Mouse (Mus musculus) heart, embryonic 12.5 days (tissue): ENCODE data around the gene Eif4b. TPM values are rescaled to one million over a fixed set of nuclear protein-coding genes. Genes with fewer than 3 reads are reported as not detected.

ENCODE experiments used
- ATAC-seq: fragments of 200-750 bp; cut with Nextera tagmentation; 2 replicates; pipeline ENCODE4 v1.8.0; 2017; ENCODE audit warnings: moderate TSS enrichment, moderate library complexity; ENCODE audit not compliant: insufficient number of reproducible peaks, low FRiP score
- H3K27ac ChIP-seq: fragments of 300-500 bp; sonication (generic); 2 replicates; pipeline ENCODE4 v1.5.1; 2016; ENCODE audit warnings: mild to moderate bottlenecking, moderate library complexity; ENCODE audit not compliant: poor library complexity, severe bottlenecking
- H3K27me3 ChIP-seq: fragments of 300-500 bp; sonication (generic); replicated peaks from 2 replicates; pipeline ENCODE4 v1.6.1; 2016; ENCODE audit warnings: mild to moderate bottlenecking, moderate library complexity
- H3K36me3 ChIP-seq: fragments of 300-500 bp; sonication (generic); 2 replicates; pipeline ENCODE4 v1.6.1; 2016; ENCODE audit warnings: mild to moderate bottlenecking, moderate library complexity
- H3K4me1 ChIP-seq: fragments of 300-500 bp; sonication (generic); replicated peaks from 2 replicates; pipeline ENCODE4 v1.6.1; 2016; ENCODE audit warnings: mild to moderate bottlenecking
- H3K4me2 ChIP-seq: fragments of 300-500 bp; sonication (generic); 2 replicates; pipeline ENCODE4 v1.6.1; 2016; ENCODE audit warnings: mild to moderate bottlenecking, moderate library complexity
- H3K4me3 ChIP-seq: fragments of 300-500 bp; sonication (generic); 2 replicates; pipeline ENCODE4 v1.5.1; 2016; ENCODE audit warnings: mild to moderate bottlenecking
- H3K9ac ChIP-seq: fragments of 300-500 bp; sonication (generic); 2 replicates; pipeline ENCODE4 v1.6.1; 2016; ENCODE audit warnings: mild to moderate bottlenecking, moderate library complexity
- H3K9me3 ChIP-seq: fragments of 300-500 bp; sonication (generic); replicated peaks from 2 replicates; pipeline ENCODE4 v1.6.1; 2016; ENCODE audit warnings: mild to moderate bottlenecking, moderate library complexity
- WGBS: fragments of 180-500 bp; shearing (Covaris S2); methylation state at CpG from one replicate; pipeline ENCODE4 v1.1.7; 2016; 5-methylcytosine and 5-hydroxymethylcytosine counted together
- polyA plus RNA-seq: library from polyadenylated mRNA; unstranded; fragments of >200 nt; fragmentation: Nextera tagmentation; extraction: Ambion mirVana; gene quantifications from 2 replicates; pipeline ENCODE4 v1.2.1, GENCODE M21; 2016

Eif4b gene
- polyA plus RNA-seq, 1 experiment from 2014 or later, result 80.2 TPM

DNA sequence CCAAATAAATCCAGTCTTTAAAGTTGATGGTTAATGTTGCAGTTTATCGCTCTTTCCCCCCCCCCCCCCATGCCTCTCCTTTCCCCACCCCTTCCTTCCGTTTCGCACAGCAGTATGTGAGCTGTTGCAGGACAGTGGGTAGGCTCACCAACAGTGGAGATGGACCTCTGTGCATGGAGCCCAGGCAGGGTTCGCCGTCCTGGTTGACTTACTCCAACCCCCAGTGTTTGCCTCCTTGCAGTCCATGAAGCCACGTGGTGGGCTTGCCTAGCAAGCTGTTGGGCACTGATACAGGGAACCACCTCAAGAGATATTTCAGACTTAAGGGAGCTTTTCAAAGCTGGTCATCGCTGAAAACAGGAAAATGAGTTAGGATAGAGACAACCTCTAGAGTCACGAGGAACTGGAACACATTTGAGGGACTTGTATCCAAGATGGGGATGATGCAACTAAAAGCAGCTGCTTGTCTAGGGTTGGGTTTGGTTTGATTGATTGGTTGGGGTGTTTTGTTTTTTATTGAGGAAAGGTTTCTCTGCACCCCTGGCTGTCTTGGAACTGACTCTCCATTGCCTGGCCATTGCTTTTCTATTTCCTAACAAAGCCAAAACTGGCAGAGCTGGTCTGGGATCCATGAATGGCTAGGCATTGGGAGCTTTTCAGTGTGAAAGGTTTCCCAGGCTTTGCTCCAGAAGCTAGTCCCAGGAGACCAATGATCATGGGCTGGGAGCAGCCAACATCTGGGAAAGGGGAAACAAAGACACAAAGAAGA lies 23.8 kb downstream of the Eif4b start:
- WGBS, result 68% methylated on average over 8 of the region's 8 CpGs
- H3K27me3 ChIP-seq, result no peaks in the 10 kb centered on the region
- H3K36me3 ChIP-seq, result peaks cover 57% of the 10 kb centered on the region
- no peak overlapping the region for H3K4me2 ChIP-seq
- H3K27ac ChIP-seq, result no peak overlapping the region; the same call in 1 of the 2 replicates
- no peak for ATAC-seq
- no peak overlapping the region for H3K9ac ChIP-seq
- H3K9me3 ChIP-seq, result no peaks in the 10 kb centered on the region
- H3K4me3 ChIP-seq, result no peak overlapping the region
- peaks cover 50% of the 10 kb centered on the region for H3K4me1 ChIP-seq

DNA sequence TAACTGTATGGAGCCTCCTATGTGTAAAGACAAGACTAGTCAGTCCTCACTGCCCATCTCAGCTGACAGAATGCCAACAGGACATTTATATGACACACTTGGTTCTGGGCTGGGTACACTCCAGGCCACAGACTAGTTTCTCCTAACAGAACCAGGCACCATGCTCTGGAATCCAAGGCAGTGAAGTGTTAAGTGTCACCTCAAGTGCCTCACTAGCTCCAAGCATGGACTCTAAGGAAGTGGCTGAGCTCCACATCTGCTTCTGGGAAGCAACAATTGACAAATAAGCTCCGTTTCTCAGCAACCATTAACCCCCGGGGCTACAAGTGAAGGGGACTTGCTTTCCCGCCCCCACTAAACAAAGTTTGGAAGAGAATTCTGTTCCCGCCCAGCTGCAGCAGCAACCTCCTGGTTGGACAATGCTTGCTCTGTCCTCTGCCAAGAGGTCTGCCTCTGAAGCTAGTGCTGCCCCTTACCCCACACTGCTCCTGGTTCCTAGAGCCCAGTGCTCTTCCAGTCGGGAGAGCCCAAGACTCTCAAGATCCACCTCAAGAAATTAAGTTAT lies 24.5 kb downstream of the Eif4b start:
- Histone ChIP-seq H3K36me3 (peaks cover 49% of the 10 kb centered on the region), H3K9me3 (no peaks in the 10 kb centered on the region), H3K4me1 (peaks cover 57% of the 10 kb centered on the region), H3K9ac (no peak overlapping the region), H3K27ac (no peak overlapping the region; the same call in 1 of the 2 replicates), H3K4me2 (no peak overlapping the region), H3K27me3 (no peaks in the 10 kb centered on the region), H3K4me3 (no peak overlapping the region)
- WGBS, result 43% methylated on average over 5 of the region's 5 CpGs
- no peak for ATAC-seq

DNA sequence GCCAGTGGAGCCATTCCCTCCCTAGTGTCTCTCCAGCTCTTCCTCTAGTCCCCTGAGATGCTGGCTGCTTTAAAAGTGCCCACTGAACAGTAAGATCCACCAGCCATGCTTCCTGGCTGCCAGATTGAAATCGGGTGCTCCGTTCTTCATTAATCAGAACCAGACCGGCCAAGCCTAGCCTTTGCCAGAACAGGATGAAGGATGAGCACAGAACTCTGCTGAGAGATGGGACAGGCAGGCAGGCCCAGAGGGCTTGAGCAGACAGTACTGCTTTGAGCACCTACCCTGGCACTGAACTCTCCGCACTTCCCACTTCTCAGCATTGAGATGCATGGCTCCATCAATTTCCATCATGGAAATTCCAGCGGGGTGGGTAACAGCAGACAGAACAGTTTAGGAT lies 25.7 kb downstream of the Eif4b start:
- Histone ChIP-seq H3K9ac (peak overlapping the region; percentile 19; the same call in 1 of the 2 replicates), H3K9me3 (no peaks in the 10 kb centered on the region), H3K27me3 (no peaks in the 10 kb centered on the region), H3K4me2 (peak overlapping the region; percentile 77), H3K36me3 (peaks cover 38% of the 10 kb centered on the region), H3K27ac (peak overlapping the region; percentile 94; the same call in 1 of the 2 replicates), H3K4me3 (0 out of 2 replicates have a peak overlapping the region, but pooled peaks have one; percentile 52), H3K4me1 (peaks cover 69% of the 10 kb centered on the region)
- no peak for ATAC-seq
- 41% methylated on average over 5 of the region's 5 CpGs for WGBS

DNA sequence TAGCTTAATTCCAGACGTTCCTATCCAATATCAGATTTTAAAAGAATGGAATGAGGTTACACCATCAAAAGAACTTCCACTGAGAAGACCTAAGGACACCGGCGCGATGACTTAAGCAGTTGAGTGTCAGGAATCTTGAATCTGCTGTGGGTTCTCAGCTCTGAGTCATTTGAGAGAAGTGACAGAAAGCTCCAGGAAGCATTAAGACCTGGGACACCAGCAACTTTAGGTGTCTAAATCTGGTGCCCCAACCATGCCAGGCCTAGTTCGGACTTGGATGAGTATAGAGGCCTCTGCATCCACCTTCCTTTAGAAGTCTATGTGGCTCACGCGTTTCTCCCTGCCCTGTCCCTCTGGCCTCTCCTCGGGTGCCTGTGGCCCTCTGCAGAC lies 26.2 kb downstream of the Eif4b start:
- H3K36me3 ChIP-seq, result peaks cover 33% of the 10 kb centered on the region
- WGBS, result 14% methylated on average over 8 of the region's 8 CpGs

DNA sequence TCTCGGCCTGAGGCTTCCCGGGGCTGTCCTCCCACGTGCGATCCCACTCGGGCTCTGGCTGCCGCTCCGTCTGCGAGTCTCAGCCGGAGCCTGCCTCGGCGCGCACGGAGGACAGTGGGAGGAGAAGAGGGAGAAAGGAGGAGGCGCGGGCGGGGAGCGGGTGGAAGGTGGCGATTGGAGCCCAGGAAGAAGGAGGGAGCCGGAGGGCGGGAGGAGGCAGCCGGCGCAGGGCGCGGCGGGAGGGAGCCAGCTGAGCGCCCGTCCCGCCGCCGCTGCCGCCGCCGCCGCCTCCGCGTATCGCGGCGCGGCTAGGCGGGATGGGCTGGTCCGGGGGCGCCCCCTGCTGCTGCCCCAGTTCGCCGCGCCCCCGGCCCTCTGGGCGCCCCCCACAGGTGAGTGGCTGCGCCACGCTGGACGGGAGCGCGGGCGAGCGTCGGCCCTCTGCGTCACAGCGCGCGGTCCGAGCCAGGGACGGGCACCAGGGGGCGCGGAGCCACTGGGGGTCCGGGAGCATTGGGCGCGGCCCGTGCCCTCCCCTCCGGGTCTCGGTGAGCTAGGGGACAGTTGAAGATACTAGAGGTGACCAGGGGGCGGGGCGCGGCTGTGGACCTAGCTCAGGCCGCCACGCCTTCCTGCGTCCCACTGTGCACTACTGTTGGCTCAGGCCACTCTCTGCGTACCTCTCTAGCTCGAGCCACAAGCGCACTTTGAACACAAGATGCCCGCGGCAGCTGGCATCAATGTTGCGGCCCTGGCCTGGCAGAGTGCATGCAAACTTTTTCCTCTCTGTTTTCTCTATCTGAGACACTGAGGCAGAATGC lies 26.8 kb downstream of the Eif4b start, which contains the start of gene Tns2:
Tns2 (plus strand) TSS at position 253 of the 821 bp plus-strand sequence.
- peak; percentile 70 for ATAC-seq
- Histone ChIP-seq H3K4me3 (peak within 1 kb of the TSS; percentile 52), H3K4me1 (peaks cover 79% of the 10 kb centered on the region), H3K4me2 (peak within 1 kb of the TSS; percentile 77), H3K9ac (peak within 1 kb of the TSS; percentile 75), H3K27me3 (no peaks in the 10 kb centered on the region), H3K9me3 (no peaks in the 10 kb centered on the region), H3K36me3 (peaks cover 27% of the 10 kb centered on the region), H3K27ac (peak within 1 kb of the TSS; percentile 94)
- WGBS, result under 1% methylated on average over 78 of the region's 82 CpGs

More for the DNA sequence above, 26.2 kb downstream of the Eif4b start:
- Histone ChIP-seq H3K9me3 (no peaks in the 10 kb centered on the region), H3K27me3 (no peaks in the 10 kb centered on the region), H3K4me3 (peak overlapping the region; percentile 52), H3K27ac (peak overlapping the region; percentile 94), H3K9ac (peak overlapping the region; percentile 75), H3K4me2 (peak overlapping the region; percentile 77), H3K4me1 (peaks cover 74% of the 10 kb centered on the region)
- no peak for ATAC-seq

DNA sequence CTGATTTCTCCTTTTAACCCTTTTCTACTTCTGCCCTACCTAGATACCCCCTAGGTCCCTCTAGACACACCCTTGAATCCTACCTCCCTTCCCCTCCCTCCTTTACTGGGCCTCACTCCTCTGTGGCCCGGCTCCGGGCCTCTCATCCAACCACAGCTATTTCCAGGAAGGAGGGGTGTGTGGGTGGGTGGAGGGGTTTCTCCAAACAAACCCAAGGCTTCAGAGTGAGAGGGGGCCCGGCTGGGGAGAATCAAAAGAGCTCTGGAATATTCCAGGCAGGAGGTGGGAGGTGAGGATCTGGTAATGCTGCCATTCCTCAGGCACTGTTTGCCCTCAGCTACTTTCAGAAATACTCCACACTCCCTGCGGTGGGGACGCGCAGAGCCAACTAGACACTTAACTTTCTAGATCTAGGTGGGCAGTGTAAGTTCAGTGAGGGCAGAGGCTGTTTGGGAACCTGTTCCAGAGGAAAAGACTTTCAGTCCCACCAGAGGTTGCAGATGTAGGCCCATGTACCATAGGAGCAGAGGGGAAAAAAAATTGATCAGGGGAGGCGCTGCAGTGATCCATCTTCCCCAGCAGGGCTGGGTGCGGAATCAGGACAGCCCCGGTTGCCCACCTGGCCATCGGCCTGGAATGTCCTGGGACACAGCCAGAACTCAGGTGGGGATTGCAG lies 27.6 kb downstream of the Eif4b start:
- 23% methylated on average over 10 of the region's 10 CpGs for WGBS

DNA sequence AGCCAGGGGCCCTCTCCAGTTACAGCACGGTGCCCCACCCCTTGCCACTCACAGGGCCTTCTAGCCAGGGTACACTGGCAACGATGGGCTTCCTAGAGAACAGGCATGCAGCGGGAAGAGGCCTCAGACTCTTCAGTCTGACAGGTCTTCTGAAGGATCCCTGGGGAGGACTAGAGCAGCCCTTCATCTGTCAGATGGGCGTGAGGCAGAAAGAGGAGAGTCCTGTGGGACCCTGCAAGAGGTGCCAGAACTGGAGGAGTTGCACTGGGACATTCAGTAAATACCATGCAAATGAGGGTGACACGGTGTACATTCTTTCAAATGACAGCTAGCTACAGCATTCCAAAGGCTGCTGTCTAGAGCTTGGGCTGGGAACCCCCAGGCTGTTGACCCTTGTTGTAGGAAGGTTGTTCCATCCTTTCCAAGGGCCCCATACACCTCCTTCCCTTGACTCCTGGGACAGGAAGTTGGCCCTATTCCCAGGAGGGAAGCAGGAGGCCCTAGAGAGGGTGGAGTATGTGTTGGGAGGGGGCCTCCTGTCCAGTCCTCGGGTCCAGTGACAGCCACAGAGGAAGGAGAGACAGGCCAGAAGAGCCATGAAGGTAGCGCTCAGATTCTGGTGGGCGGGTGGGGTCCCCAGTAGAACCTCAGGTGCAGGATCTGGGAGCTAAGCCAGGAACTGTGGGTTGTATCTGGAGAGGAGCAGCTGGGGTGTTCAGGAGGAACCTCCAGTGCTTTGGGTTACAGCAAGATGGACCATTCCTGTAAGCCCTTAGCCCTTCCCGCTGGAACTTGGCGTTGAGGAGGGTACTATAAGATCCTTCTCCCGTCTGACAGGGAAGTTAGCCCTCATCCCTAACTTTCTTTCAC lies 28.3 kb downstream of the Eif4b start:
- Histone ChIP-seq H3K4me3 (peak overlapping the region; percentile 52), H3K9me3 (no peaks in the 10 kb centered on the region), H3K4me1 (peaks cover 95% of the 10 kb centered on the region), H3K27me3 (peaks cover 7% of the 10 kb centered on the region; the same call in 1 of the 2 replicates), H3K27ac (peak overlapping the region; percentile 94), H3K36me3 (peaks cover 17% of the 10 kb centered on the region), H3K4me2 (peak overlapping the region; percentile 77), H3K9ac (peak overlapping the region; percentile 77)
- 18% methylated on average over 11 of the region's 11 CpGs for WGBS
- ATAC-seq, result peak; percentile 13

More for the DNA sequence above, 27.6 kb downstream of the Eif4b start:
- Histone ChIP-seq H3K4me3 (peak overlapping the region; percentile 52), H3K9ac (peak overlapping the region; percentile 75), H3K36me3 (peaks cover 19% of the 10 kb centered on the region), H3K27me3 (no peaks in the 10 kb centered on the region), H3K27ac (peak overlapping the region; percentile 94), H3K4me2 (peak overlapping the region; percentile 77), H3K9me3 (no peaks in the 10 kb centered on the region), H3K4me1 (peaks cover 87% of the 10 kb centered on the region)
- 0 out of 2 replicates have a peak, but pooled peaks have one; percentile 3 for ATAC-seq

DNA sequence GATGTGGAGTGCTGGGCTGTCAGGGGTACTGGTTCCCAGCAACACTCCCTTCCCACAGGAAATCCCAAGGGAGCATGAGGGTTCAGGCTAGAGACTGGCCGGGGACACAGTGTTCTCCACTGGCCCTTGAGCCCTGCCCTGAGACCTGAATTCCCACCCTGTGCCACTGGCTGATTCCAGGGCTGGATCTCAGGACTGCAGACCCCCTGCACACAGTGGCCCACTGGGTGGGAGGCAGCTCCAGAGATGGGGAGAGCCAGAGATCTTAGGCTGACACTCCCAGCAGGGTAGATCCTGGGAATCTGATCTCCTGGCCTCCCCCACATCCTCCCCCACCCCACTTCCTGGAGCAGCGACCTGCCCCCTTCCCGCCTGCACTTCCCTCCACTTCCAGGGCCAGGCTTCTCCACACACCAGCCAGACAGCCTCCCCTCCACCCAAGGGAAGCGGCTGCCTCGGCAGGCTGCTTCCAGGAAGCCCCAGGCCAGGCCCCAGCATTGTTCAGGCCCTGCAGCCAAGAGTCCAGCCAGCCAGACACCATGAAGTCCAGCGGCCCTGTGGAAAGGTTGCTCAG lies 29.1 kb downstream of the Eif4b start:
- 13% methylated on average over 6 of the region's 6 CpGs for WGBS
- Histone ChIP-seq H3K27ac (peak overlapping the region; percentile 94), H3K36me3 (peaks cover 17% of the 10 kb centered on the region), H3K4me2 (peak overlapping the region; percentile 77), H3K4me3 (peak overlapping the region; percentile 48), H3K27me3 (peaks cover 8% of the 10 kb centered on the region; the same call in 1 of the 2 replicates), H3K9ac (peak overlapping the region; percentile 77), H3K9me3 (no peaks in the 10 kb centered on the region), H3K4me1 (peaks cover 96% of the 10 kb centered on the region)
- peak; percentile 22 for ATAC-seq

DNA sequence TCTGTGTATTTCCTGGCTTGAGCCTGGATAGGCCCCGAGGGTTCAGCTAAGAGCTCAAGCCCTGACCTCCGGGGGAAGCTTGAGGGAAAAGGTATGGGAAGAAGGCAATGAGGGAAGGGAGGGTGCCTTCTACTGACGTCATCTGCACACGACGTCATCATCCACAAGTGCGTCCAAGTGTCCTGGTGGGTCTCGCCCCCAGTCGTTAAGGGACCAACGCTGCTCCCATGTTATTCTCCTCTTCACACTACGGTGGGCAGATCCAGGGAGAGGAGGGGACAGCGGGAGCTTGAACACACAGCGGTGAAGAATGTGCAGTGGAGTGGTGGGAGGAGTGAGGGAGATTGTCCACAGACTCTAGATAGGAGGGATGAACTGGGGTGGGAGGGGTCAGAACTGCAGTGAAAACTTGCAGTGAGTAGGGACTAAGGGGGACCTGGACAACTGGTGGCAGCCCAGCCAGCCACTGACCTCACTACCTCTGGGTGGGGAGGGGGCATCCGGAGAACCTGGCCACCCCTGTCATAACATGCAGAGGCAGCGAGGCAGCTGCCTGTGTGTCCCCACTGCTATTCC lies 29.9 kb downstream of the Eif4b start:
- H3K27me3 ChIP-seq, result peaks cover 8% of the 10 kb centered on the region; the same call in 1 of the 2 replicates
- H3K9ac ChIP-seq, result peak overlapping the region; percentile 77
- ATAC-seq, result peak; percentile 29
- no peaks in the 10 kb centered on the region for H3K9me3 ChIP-seq
- H3K4me3 ChIP-seq, result peak overlapping the region; percentile 48
- 5% methylated on average over 14 of the region's 14 CpGs for WGBS
- peak overlapping the region; percentile 94 for H3K27ac ChIP-seq
- peak overlapping the region; percentile 77 for H3K4me2 ChIP-seq
- peaks cover 96% of the 10 kb centered on the region for H3K4me1 ChIP-seq
- peaks cover 17% of the 10 kb centered on the region for H3K36me3 ChIP-seq
